Mouse (Mus musculus) brown adipose tissue, adult 24 weeks (tissue): ENCODE data around the gene Slc5a5. TPM values are rescaled to one million over a fixed set of nuclear protein-coding genes. Genes with fewer than 3 reads are reported as not detected.
A peak's percentile ranks its signal among the peaks of the same experiment; 100 is the strongest.

ENCODE experiments used
- H3K27ac ChIP-seq: fragments of 200-500 bp; replicated peaks from 2 replicates; pipeline ENCODE4 v1.5.1; 2012; ENCODE audit warnings: low read depth, mild to moderate bottlenecking, low read length
- H3K4me1 ChIP-seq: fragments of 200-500 bp; 2 replicates; pipeline ENCODE4 v1.6.1; 2012; ENCODE audit warnings: low read length, mixed read lengths; ENCODE audit not compliant: control insufficient read depth, insufficient read depth, insufficient read length
- H3K4me3 ChIP-seq: fragments of 200-500 bp; 2 replicates; pipeline ENCODE4 v1.5.1; 2012; ENCODE audit warnings: low read depth, mild to moderate bottlenecking, low read length, moderate library complexity; ENCODE audit not compliant: insufficient read depth
- polyA plus RNA-seq: library from polyadenylated mRNA; stranded (reverse); fragments of >200 nt; gene quantifications from 2 replicates; pipeline ENCODE4 v1.2.4, GENCODE M21; 2012; ENCODE audit not compliant: missing spikeins, insufficient read depth, insufficient read length

Slc5a5 gene
- polyA plus RNA-seq, 1 experiment = not detected

- no peaks in the 10 kb centered on the region for H3K4me1 ChIP-seq
- no peak overlapping the region for H3K4me3 ChIP-seq
- H3K27ac ChIP-seq = no peak overlapping the region
Observed at GRCm38 (mm10) chr8:70843941-70844340, 48.6 kb downstream of the Slc5a5 start.

DNA sequence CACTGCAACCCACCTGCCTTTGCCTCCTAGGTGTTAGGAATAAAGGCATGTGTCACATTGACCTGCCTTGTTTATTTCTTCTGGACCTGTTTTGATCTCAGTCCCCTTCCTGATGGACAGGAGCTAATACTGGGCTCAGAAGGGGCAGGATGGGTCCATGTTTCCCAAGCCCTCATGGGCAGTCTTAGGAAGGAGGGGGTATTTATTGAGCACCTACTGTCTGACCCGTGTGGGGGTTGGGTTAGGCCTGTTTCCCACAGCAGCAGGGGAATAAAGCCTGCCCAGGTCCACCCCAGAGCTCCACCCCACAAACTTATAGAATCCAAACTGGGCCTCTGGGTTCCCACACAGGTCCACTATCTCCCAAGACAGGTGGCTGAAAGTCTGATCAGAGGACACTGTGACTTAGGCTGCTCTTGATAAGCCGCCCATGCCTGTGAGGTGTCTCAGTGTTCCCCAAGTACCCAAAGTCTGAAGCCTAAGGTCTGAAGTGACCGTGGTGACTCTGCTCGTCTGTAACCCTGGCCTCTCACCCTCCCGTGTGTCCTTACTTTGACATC, 49.3 kb downstream of the Slc5a5 start:
- H3K4me3 ChIP-seq = no peak overlapping the region
- 0 out of 2 replicates have a peak, but pooled peaks cover 3% of the 10 kb centered on the region for H3K4me1 ChIP-seq
- no peak overlapping the region for H3K27ac ChIP-seq

- Histone ChIP-seq H3K4me3 (no peak overlapping the region), H3K27ac (no peak overlapping the region), H3K4me1 (0 out of 2 replicates have a peak, but pooled peaks cover 3% of the 10 kb centered on the region)
Observed at GRCm38 (mm10) chr8:70842484-70842883, 50.1 kb downstream of the Slc5a5 start.

- Histone ChIP-seq H3K27ac (no peak overlapping the region), H3K4me1 (0 out of 2 replicates have a peak, but pooled peaks cover 3% of the 10 kb centered on the region), H3K4me3 (no peak overlapping the region)
Observed at GRCm38 (mm10) chr8:70841147-70842072, 51.1 kb downstream of the Slc5a5 start.

DNA sequence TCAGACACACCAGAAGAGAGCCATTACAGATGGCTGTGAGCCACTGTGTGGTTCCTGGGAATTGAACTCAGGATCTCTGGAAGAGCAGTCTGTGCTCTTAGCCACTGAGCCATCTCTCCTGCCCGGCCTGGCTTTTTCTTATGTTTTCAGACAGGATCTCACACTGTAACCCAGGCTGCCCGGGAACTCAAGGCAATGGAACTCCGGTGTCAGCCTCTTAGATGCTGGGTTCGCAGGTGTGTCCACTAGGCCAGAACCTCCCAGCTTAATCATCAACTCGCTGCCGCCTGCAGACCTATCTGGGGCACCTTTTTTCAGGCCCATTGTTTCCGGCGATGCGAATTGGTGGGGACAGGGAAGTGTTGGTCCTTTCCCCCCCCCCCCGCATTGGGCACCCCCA, 52.0 kb downstream of the Slc5a5 start:
- 0 out of 2 replicates have a peak, but pooled peaks cover 3% of the 10 kb centered on the region for H3K4me1 ChIP-seq
- H3K27ac ChIP-seq = no peak overlapping the region
- no peak overlapping the region for H3K4me3 ChIP-seq

GRCm38 (mm10) chr8:70839408-70840351, 52.9 kb downstream of the Slc5a5 start, which contains the start of gene Arrdc2:
Gene Arrdc2 (minus strand): TSS chr8:70839720.
- Histone ChIP-seq H3K27ac (peak within 1 kb of the TSS; percentile 88), H3K4me3 (peak within 1 kb of the TSS; percentile 91), H3K4me1 (0 out of 2 replicates have a peak, but pooled peaks cover 3% of the 10 kb centered on the region)

DNA sequence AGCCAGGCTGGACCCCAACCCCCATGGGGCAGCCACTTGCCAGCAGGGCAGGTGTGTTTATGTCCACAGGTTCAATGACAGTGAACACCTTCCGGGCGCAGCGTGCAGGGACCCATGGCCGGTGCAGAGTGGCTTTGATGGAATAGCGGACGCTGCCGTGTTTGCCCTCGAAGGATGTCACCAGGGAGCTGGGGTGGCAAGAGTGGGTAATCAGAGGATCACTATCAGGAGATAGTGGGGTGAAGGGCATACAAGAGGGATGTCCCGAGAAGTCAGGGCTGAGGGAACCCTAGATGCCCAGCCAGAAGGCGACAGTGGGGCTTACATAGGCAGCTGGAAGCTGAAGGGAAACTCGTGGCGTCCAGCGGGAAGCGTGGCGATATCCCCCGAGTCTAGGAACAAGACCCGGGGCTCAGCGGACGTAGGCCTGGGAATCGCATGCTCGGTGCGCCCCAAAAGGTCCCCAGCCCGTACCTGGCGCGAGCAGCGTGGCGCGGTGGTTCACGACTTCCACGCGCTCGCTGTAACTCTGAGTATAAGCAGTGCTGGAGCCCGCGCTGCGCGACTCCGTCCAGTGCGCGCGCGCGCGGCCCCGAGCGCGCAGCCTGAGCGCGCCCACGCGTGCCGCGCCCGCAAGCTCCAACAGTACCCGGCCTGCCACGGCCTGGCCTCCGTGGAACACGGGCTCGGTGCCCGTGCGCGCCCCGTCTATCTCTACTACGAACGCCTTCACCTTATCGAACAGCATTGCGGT, 53.7 kb downstream of the Slc5a5 start:
- Histone ChIP-seq H3K27ac (peak overlapping the region; percentile 88), H3K4me3 (peak overlapping the region; percentile 91), H3K4me1 (peaks cover 8% of the 10 kb centered on the region; the same call in 1 of the 2 replicates)

DNA sequence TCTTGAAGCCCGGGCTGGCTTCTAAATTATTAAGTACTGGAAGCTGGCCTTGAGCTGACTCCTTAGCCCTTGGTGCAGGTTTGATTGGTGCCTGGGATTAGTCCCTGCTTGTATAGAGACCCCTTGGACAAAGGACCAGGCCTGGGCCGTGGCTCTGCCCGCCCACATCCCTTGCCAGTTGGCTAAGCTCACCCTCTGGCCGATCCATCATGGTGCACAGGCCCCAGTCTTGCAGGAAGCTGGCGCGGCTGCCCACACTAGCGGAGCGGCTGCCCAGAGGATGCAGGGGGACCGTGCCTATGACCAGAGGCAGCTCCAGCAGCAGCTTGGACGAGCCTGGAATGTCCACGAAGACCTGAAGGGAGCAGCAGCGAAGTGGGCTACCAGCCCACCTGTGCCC, 55.9 kb downstream of the Slc5a5 start:
- Histone ChIP-seq H3K4me3 (no peak overlapping the region), H3K27ac (no peak overlapping the region), H3K4me1 (peaks cover 14% of the 10 kb centered on the region; the same call in 1 of the 2 replicates)

DNA sequence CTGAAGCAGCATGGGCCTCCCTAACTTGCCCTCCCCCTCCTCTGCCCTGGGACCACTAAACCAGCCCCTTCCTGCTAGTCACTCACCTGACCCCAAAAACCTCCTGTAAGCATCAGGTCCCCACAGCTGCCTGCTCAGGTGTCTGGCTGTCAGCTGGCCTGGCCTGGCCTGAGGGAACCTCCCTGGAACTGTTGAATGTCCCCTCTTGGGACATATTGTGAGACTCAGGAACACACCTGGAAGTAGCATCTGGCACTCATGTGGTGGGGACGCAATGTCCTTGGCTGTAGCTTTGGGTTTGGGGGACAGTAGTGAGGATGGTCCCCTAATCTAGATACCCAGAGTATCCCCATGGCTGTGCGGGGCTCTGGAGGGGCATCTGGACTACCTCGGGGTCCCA, 58.5 kb downstream of the Slc5a5 start:
- Histone ChIP-seq H3K4me1 (peaks cover 14% of the 10 kb centered on the region; the same call in 1 of the 2 replicates), H3K4me3 (no peak overlapping the region), H3K27ac (no peak overlapping the region)

DNA sequence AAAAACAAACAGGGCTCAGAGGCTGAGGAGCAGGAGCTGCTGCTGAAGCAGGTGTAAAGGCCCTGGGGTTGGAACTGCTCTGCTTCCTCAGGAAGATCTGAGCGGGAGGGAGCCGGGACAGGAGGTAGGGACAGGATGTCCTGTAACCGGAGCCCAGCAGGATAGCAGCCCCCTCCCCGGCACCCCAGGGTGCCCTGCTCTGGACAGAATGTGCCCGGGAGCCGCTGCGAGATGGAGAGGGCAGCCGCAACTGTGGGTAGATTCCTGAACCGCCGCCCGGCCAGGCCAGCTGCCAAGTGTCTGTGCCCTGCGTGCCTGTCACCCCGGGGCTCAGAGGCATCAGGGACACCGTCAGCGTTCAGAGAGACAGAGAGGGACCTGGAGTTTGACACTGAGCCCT, 59.0 kb downstream of the Slc5a5 start:
- H3K27ac ChIP-seq = peak overlapping the region; percentile 76
- peaks cover 12% of the 10 kb centered on the region; the same call in 1 of the 2 replicates for H3K4me1 ChIP-seq
- peak overlapping the region; percentile 25 for H3K4me3 ChIP-seq

DNA sequence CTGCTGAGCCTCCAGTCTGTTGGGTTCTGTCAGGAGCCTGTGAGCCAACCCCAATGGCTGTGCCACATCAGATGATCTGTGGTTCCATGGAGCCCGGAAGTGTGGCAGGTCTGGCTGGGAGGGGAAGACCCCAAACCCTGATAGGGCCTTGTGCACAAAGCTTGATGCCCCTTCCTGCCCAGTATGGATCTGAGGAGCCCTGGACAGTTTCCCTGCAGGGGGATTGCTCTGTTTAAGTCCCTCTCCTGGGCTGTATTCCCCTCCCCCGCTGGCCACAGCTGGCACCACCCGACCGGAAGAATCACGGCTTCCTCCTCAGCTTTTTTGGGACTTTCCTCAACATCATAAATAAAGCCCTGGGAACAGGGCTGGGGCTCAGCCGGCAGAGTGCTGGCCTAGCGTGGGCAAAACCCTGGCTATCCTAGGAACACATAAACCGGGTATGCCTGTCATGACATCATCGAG, 59.5 kb downstream of the Slc5a5 start:
- H3K4me3 ChIP-seq = peak overlapping the region; percentile 25
- peak overlapping the region; percentile 76 for H3K27ac ChIP-seq
- peaks cover 10% of the 10 kb centered on the region; the same call in 1 of the 2 replicates for H3K4me1 ChIP-seq
